Mouse (Mus musculus) fibroblast of lung, adult 2 months (primary cell): ENCODE results near the gene Klf1.

ENCODE experiments used
- DNase-seq: peaks from one replicate; pipeline ENCODE4 v3.0.0-alpha.2; 2011; ENCODE audit warnings: low read depth

Gene Klf1

GRCm38 (mm10) chr8:84936041-84936961 is 34.6 kb downstream of the Klf1 start:
- no peak for DNase-seq

- DNase-seq, result no peak
Observed at GRCm38 (mm10) chr8:84936962-84937546, 35.3 kb downstream of the Klf1 start, which contains the start of gene Mast1. Mast1 (minus strand) TSS chr8:84937359.

- no peak for DNase-seq
Observed at GRCm38 (mm10) chr8:84937620-84938485, 36.1 kb downstream of the Klf1 start.

- no peak for DNase-seq
Observed at GRCm38 (mm10) chr8:84943699-84944098, 42.0 kb downstream of the Klf1 start.

GRCm38 (mm10) chr8:84944478-84945160 is 42.9 kb downstream of the Klf1 start:
- no peak for DNase-seq

GRCm38 (mm10) chr8:84945235-84945632 is 43.5 kb downstream of the Klf1 start:
- no peak for DNase-seq

- DNase-seq, result no peak
Observed at GRCm38 (mm10) chr8:84945633-84946527, 44.2 kb downstream of the Klf1 start.

GRCm38 (mm10) chr8:84946528-84947240 is 45.0 kb downstream of the Klf1 start, which contains the start of gene Rtbdn:
Rtbdn (plus strand) TSS chr8:84946991.
- DNase-seq, result no peak

- no peak for DNase-seq
Observed at GRCm38 (mm10) chr8:84947241-84947545, 45.5 kb downstream of the Klf1 start.

- DNase-seq, result no peak
Observed at GRCm38 (mm10) chr8:84949753-84950152, 48.0 kb downstream of the Klf1 start.

- DNase-seq, result no peak
Observed at GRCm38 (mm10) chr8:84952612-84953255, 51.0 kb downstream of the Klf1 start.
